Mouse (Mus musculus): ENCODE measurements around the gene Bpi.

Bpi gene

DNA sequence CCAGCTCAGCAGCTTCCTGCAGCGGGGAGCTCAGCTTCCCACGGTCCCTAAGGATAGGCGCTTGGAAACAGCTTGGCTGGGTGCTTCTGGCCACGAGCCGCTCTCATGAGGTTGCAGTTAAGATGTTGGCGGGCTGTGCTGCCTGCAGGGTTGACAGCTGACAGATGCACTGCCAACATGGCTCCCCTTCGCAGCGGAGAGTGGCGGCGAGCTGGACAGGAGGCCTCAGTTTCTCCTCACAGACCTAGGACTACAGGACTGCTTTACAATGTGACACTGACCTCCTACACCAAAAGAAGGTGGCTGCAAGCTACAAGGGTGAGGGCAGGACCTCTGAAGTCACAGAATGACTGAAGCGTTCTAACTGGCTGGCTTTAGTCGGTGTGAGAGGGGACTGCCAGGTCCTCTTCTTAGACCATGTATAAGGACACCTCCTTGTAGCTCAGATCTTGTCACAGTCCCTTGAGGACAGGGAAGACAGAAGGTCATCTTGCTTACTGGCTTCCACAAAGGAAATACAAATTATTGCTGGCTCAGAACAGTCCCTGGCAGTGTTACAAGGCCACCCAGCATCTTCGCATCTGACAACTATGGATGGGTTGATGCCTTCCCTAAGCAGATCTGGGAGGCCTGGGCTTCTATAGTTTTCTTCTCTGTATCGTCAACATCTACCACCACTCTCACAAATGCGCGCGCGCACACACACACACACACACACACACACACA is 15.6 kb upstream of the Bpi start:
- CTCF ChIA-PET: no interaction called here

- CTCF ChIA-PET: no interaction called here
Observed at GRCm38 (mm10) chr2:158243129-158243870, 14.6 kb upstream of the Bpi start.

DNA sequence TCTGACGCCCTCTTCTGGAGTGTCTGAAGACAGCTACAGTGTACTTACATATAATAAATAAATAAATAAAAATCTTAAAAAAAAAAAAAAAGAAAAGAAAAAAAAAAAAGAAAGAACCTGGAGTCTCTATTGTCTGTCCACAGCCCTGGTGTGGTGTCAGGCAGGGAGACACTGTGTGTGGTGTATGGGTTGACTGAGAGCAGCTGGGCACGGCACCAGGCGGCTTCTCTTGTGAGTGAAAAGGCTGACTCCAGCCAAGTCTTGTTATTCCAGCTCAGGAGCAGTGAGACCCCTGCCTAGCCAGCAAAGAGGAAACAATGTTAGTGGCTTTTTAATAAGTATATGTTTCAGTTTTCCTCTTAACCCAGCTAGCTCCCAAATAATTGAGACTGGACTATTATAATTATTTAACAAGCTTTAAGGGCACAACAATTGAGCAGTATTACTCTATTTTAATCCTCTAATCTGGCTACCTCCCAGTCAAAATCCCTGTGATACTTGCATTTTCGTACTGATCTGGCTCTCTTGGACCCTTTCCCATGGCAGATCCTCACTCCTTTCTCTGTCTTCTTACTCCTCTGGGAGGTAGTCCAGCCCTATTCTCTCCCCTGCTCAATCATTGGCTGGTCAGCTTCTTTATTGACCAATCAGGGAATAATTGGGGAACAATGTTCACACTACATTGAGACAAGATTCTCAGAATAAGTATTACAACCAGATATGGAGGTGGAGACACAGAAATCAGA is 12.6 kb upstream of the Bpi start:
- CTCF ChIA-PET: interaction anchor here (0.7 kb wide), 1 partner anchor 150 kb away, joined by 12 read pairs; no protein-coding TSS in a partner anchor

DNA sequence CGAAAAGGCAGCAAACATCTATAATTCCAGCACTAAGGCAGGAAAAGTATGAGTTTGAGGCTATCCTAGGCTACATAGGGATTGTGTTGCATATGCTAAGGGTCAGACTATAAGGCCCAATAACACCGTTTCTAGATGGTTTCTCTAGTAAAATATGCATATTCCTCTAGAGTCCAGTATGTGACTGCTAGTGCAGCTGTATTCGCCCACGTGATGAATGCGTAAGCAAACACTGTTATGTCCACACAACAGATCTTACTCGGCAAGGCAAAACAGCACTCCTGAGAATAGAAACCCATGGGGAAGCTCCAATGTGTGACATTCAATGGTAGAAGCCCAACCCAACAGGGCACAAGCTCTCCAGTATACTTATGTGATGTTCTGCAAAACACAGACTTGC is 10.0 kb upstream of the Bpi start:
- CTCF ChIA-PET: no interaction called here

DNA sequence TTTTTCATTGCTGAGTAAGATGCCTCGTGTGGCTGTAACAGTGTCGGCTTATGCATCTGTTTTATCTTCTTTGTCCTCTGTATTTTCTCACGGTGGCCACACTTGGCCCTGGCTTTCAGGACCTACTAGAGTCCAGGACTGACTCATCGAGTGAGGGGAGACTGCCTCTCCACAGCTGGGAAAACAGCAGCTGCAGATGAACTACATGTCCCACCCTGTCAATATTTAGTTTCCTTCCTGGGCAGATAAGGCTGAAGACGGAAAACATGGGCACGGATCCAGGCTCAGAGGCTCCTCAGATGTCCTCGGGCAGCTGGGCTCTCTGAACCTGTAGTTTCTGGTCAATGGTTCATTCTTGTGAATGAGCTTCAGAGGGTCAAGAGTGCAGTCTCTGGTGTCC is 9.6 kb upstream of the Bpi start:
- CTCF ChIA-PET: no interaction called here

DNA sequence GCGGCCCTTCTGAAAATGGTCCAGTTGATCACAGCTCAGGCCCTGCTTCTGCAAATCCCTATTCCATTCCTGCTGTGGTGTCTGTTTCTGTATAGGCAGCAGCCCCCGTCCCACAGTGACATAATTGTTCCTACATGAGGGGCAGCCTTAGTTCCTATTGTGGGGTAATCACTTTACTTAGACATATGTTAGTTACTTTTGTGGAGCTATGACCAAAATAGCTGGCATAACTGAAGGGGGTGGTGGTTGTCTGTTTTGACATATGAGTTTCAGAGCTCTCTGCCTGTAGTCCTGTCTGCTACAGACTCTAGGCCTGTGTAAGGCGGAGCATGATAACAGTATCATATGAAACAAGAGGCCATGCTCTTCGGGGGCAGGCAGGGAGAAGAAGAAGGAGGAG is 7.3 kb upstream of the Bpi start:
- CTCF ChIA-PET: no interaction called here

- CTCF ChIA-PET: no interaction called here
Observed at GRCm38 (mm10) chr2:158253806-158254205, 4.1 kb upstream of the Bpi start.

DNA sequence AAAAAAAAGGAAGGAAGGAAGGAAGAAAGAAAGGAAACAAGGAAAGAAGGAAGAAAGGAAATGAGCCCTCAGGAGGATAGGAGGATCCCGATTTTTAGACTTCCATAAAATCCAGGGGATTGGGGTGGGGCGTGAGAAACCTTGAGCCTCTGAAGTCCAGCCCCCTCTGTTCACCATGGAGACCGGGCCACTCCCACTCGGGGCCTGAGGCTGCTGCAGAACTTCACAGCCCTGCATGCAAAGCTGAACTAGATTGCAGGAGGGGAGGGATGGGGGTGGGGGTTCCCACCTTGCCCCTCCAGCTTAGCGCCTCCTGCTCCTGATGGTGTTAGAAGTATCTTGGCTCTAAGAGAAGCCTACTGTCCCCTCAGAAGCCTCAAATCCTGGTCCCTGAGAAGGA is 1.0 kb upstream of the Bpi start:
- CTCF ChIA-PET: no interaction called here

GRCm38 (mm10) chr2:158258781-158259180 is 887 bp downstream of the Bpi start:
- CTCF ChIA-PET: no interaction called here

GRCm38 (mm10) chr2:158259498-158259897 is 1.6 kb downstream of the Bpi start:
- CTCF ChIA-PET: no interaction called here

GRCm38 (mm10) chr2:158264877-158265276 is 7.0 kb downstream of the Bpi start:
- CTCF ChIA-PET: no interaction called here

- CTCF ChIA-PET: no interaction called here
Observed at GRCm38 (mm10) chr2:158270017-158270416, 12.1 kb downstream of the Bpi start.

GRCm38 (mm10) chr2:158273646-158274045 is 15.8 kb downstream of the Bpi start:
- CTCF ChIA-PET: interaction anchor here (0.8 kb wide), 1 partner anchor 70 kb away, joined by 23 read pairs; no protein-coding TSS in a partner anchor

DNA sequence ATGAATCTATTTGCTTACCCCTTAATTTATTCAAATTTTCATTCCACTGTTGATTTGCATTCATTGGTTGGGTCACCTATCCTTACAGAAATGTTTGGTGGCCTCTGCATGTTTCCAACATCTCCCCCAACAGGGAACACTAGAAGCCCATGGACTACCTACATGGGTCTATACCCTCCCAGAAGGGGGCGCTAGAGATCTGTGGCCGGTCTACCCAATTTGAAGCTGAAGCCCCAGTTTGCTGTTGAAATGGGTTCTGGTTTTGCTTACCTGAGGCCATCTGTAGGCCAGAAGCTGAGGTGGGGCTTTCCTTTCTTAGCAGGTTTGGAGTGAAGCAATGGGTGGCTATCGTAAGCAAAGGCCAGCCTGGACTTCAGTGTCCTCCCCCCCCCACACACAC is 17.5 kb downstream of the Bpi start:
- CTCF ChIA-PET: no interaction called here

DNA sequence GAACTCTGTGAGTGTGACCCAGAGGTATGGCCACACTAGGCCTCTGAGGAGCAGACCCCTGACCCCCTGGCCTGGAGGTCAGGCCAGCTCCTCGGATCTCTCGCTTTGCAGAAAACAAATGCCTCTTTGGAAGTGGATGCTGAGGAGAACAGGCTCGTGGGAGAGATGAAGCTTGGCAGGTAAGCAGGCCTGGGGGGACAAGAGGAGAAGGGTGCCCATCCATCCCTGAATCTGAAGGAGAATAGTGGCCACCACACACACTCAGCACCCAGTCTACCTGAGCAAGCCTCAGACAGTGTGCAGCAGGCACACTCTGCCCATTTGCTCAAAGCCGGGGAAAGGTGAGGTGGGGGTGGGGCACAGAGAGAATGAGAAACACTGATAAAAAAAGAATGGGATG is 17.9 kb downstream of the Bpi start:
- CTCF ChIA-PET: no interaction called here

- CTCF ChIA-PET: no interaction called here
Observed at GRCm38 (mm10) chr2:158276451-158276850, 18.6 kb downstream of the Bpi start.

DNA sequence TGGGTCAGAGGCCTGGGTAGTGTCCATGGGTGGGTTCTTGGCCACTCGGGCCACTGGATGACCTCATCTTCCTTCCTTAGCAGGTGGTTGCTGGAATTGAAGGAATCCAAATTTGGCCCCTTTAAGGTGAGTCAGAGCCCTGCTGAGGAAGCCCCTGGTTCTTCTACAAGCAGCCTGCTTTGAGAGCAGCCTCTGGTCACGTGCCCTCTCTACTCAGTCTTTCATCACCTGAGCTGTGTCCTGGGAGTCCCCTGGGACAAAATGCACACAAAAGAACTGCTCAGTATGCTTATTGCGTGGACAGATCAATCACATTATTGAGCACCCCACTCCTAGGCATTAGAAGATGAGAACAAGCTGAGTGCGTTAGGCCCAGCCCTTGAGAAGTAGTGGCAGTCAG is 19.0 kb downstream of the Bpi start:
- CTCF ChIA-PET: no interaction called here

GRCm38 (mm10) chr2:158279656-158280055 is 21.8 kb downstream of the Bpi start:
- CTCF ChIA-PET: interaction anchor here (0.7 kb wide), 1 partner anchor 897 kb away, joined by 6 read pairs; no protein-coding TSS in a partner anchor

GRCm38 (mm10) chr2:158281497-158282205 is 23.8 kb downstream of the Bpi start:
- CTCF ChIA-PET: no interaction called here

DNA sequence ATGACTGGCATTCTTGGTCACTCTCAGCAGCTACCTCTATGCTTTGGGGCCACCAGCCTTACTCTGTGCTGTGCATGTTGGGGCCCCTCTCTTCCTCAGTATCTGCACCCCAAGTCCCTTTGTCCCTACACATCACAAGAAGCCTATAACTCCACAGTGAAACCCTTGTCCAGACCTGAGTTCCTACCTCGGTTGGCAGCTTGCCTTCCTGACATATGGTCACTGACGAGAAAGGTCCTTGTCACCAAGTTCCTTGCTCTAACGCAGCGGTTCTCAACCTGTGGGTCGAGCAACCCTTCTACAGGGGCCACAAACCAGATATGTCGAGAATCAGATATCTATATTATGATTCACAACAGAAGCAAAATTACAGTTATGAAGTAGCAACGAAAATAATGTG is 25.2 kb downstream of the Bpi start:
- CTCF ChIA-PET: no interaction called here

- CTCF ChIA-PET: no interaction called here
Observed at GRCm38 (mm10) chr2:158283771-158284170, 25.9 kb downstream of the Bpi start.

GRCm38 (mm10) chr2:158284571-158284970 is 26.7 kb downstream of the Bpi start:
- CTCF ChIA-PET: no interaction called here

All from spleen, embryonic (tissue).